Mouse (Mus musculus): ENCODE results near the gene Pak1. TPM values are rescaled to one million over a fixed set of nuclear protein-coding genes. Genes with fewer than 3 reads are reported as not detected.

Gene Pak1
- polyA plus RNA-seq, 1 experiment from 2014 or later = 17.9 TPM

Other genes starting within 250 kb of the Pak1 start
- gene Aamdc, start 209.0 kb upstream of the Pak1 start, polyA plus RNA-seq (2015; fragmentation: Nextera tagmentation; extraction: Ambion mirVana) = 57.5 and 58.5 TPM in 2 replicates
- gene Rsf1, start 208.7 kb upstream of the Pak1 start, polyA plus RNA-seq (2015; fragmentation: Nextera tagmentation; extraction: Ambion mirVana) = 18.8 and 20.9 TPM in 2 replicates
- gene Clns1a, start 91.9 kb upstream of the Pak1 start, polyA plus RNA-seq (2015; fragmentation: Nextera tagmentation; extraction: Ambion mirVana) = 199 and 205 TPM in 2 replicates
- gene Aqp11, start 50.3 kb upstream of the Pak1 start, polyA plus RNA-seq (2015; fragmentation: Nextera tagmentation; extraction: Ambion mirVana) = 25.6 and 29.4 TPM in 2 replicates
- gene Gdpd4, start 131.4 kb downstream of the Pak1 start, polyA plus RNA-seq (2015; fragmentation: Nextera tagmentation; extraction: Ambion mirVana) = not detected in 2 replicates

All from kidney, embryonic 16.5 days (tissue).